Mouse (Mus musculus) erythroblast, embryonic 14.5 days (primary cell): ENCODE data around the gene Rnf144b. TPM values are rescaled to one million over a fixed set of nuclear protein-coding genes. Genes with fewer than 3 reads are reported as not detected.

Experiments
- H3K27me3 ChIP-seq: 2 replicates; pipeline ENCODE4 v1.6.1; 2012; ENCODE audit warnings: inconsistent platforms; ENCODE audit not compliant: control insufficient read depth
- H3K36me3 ChIP-seq: 2 replicates; pipeline ENCODE4 v1.6.1; 2012; ENCODE audit warnings: mild to moderate bottlenecking, inconsistent platforms; ENCODE audit not compliant: control insufficient read depth
- H3K4me1 ChIP-seq: 2 replicates; pipeline ENCODE4 v1.6.1; 2012; ENCODE audit warnings: inconsistent platforms; ENCODE audit not compliant: control insufficient read depth
- H3K4me3 ChIP-seq: replicated peaks from 2 replicates; pipeline ENCODE3; 2012; ENCODE audit warnings: moderate library complexity, mild to moderate bottlenecking, inconsistent platforms
- H3K9me3 ChIP-seq: 2 replicates; pipeline ENCODE4 v1.6.1; 2012; ENCODE audit warnings: low read length, inconsistent platforms, mixed read lengths; ENCODE audit not compliant: control insufficient read depth
- GATA1 ChIP-seq: IDR thresholded peaks from 2 replicates; pipeline ENCODE4 v1.6.1; 2012; ENCODE audit warnings: low read length, inconsistent platforms, mixed read lengths
- TAL1 ChIP-seq: IDR thresholded peaks from 3 replicates; pipeline ENCODE4 v1.6.1; 2012; ENCODE audit warnings: low read length, inconsistent platforms, mixed read lengths
- polyA plus RNA-seq: library from polyadenylated mRNA; stranded (reverse); fragments of >175 nt; gene quantifications from 2 replicates; pipeline ENCODE4 v1.2.3, GENCODE M21; 2012

Gene Rnf144b
- polyA plus RNA-seq, 1 experiment, result not detected

DNA sequence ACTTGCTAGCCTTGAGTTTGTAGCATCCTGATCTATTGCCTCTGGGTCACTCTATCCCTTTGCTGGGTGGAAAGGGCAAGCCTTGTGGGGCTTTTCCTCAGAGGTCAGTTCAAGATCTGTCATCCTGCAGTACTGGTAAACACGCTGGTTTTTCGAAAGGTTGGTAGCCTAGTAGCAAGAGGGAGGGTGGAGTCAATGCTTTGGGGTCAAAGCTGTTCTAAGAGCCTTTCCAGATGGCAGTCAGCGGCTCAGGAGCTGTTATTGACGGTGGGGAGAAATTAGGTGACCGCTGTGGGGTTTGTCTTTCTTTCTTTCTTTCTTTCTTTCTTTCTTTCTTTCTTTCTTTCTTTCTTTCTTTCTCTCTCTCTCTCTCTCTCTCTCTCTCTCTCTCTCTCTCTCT is 34.4 kb downstream of the Rnf144b start:
- H3K27me3 ChIP-seq, result no peaks in the 10 kb centered on the region; the same call in 1 of the 2 replicates
- no peaks in the 10 kb centered on the region for H3K9me3 ChIP-seq
- TF ChIP-seq TAL1 (no peak), GATA1 (no peak)

DNA sequence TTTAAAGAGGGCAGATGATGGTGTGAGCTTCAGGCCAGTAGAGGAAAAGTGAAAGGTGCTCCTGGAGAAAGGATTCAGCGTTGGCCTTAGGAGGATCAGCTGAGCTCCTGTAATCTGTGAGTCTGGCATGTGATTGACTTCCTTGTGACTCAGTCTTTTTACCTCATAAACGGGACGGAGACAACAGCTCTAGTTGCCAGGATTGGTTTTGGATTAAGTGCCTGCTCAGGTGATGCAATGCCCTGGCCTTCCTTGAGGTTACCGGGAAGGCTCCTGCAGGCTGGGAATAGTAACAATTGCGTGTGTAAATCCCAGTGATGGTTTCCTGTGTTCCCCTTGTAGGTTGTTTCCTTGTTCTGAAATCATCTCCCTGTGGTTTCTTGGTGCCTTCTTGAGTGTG is 39.5 kb downstream of the Rnf144b start:
- no peak for TF ChIP-seq TAL1
- no peaks in the 10 kb centered on the region for H3K27me3 ChIP-seq
- H3K4me1 ChIP-seq, result peaks cover 1% of the 10 kb centered on the region
- no peak overlapping the region for H3K4me3 ChIP-seq
- H3K9me3 ChIP-seq, result peaks cover 6% of the 10 kb centered on the region
- no peaks in the 10 kb centered on the region for H3K36me3 ChIP-seq

More for the DNA sequence above, 34.4 kb downstream of the Rnf144b start:
- Histone ChIP-seq H3K36me3 (peaks cover 5% of the 10 kb centered on the region), H3K4me3 (no peak overlapping the region), H3K4me1 (peaks cover 10% of the 10 kb centered on the region)

DNA sequence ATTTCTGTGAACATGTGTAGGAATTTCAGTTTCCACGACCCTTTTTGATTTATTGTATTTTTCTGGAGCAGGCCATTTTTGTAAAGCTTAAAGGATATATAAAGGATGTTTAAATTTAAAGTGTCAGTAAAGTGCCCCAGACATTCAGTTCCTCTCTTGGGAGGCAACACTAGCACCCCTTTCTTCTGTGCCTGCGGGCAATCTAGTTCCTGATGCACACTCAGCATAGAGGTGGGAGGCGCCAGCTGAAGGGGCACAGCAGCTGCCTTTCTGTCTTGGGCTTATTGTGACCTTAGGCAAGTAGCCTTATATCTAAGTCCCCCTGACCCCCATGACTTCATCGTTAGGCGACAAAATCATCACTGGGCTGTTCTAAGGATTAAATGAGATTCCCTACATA is 42.3 kb downstream of the Rnf144b start:
- Histone ChIP-seq H3K4me3 (no peak overlapping the region), H3K36me3 (no peaks in the 10 kb centered on the region), H3K4me1 (peaks cover 1% of the 10 kb centered on the region), H3K27me3 (no peaks in the 10 kb centered on the region), H3K9me3 (peaks cover 6% of the 10 kb centered on the region)
- TF ChIP-seq TAL1 (no peak), GATA1 (no peak)

DNA sequence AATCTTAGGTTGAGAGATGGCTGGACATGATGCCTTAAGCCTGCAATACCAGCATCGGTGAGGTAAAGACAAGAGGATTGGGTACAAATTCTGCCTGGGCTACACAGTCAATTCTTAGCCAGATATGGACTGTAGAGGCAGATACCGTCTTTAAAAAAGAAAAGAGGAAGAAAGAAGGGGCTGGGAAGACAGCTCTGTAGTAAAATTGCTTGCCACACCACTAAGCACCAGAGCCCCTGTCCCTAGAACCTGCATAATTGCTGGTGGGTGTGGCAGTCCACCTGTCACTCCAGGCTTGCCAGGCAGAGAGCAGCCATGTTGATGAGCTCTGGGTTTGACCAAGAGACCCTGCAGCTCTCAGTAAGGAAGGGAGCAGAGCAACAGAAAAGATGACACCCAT is 42.8 kb downstream of the Rnf144b start:
- TF ChIP-seq GATA1 (no peak), TAL1 (no peak)
- H3K27me3 ChIP-seq, result no peaks in the 10 kb centered on the region
- no peaks in the 10 kb centered on the region for H3K36me3 ChIP-seq
- no peak overlapping the region for H3K4me3 ChIP-seq
- H3K9me3 ChIP-seq, result peaks cover 6% of the 10 kb centered on the region
- H3K4me1 ChIP-seq, result no peaks in the 10 kb centered on the region

DNA sequence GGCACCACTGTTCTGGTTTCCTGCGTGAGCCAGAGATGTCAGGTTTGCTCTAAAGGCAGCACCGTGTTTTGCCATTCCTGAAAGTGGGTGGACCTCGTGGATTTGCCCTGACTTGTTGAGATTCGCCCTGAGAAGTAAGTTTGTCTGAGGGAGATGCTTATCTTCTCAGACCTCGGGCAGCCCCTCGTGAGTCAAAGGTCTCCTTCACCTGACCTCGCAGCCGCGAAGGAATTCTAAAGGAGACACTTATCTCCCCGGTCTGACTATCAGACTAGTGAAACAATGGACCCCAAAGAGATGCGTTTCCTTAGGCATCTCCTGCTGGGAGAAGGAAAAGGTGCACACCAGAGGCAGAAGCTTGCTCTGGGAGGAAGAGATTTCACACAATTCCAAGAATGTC is 46.0 kb downstream of the Rnf144b start:
- H3K4me1 ChIP-seq, result no peaks in the 10 kb centered on the region
- peaks cover 2% of the 10 kb centered on the region; the same call in 1 of the 2 replicates for H3K36me3 ChIP-seq
- no peak overlapping the region for H3K4me3 ChIP-seq
- TF ChIP-seq TAL1 (no peak), GATA1 (no peak)
- peaks cover 6% of the 10 kb centered on the region for H3K9me3 ChIP-seq
- H3K27me3 ChIP-seq, result no peaks in the 10 kb centered on the region

DNA sequence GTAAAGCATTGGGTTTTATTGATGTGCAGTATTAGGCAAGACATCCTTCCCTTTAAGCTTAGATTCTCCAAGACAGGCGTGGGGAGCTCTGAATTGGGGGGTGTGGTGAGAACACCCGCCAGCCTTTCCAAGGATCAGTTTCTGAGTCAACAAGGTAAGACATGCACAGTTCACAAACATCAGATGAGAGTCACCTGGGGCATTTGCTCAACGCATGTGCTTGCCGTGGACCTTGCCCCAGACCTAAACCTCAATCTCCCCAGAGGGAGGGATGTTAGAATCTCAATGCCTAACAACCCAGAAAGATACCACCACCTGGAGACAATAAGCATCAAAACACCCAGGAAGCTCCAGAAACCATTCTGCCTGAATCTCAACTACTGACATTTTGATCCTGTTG is 47.6 kb downstream of the Rnf144b start:
- H3K4me1 ChIP-seq, result no peaks in the 10 kb centered on the region
- H3K27me3 ChIP-seq, result no peaks in the 10 kb centered on the region
- TF ChIP-seq GATA1, result no peak
- no peak for TF ChIP-seq TAL1
- H3K36me3 ChIP-seq, result peaks cover 2% of the 10 kb centered on the region; the same call in 1 of the 2 replicates
- peaks cover 6% of the 10 kb centered on the region for H3K9me3 ChIP-seq
- H3K4me3 ChIP-seq, result no peak overlapping the region

DNA sequence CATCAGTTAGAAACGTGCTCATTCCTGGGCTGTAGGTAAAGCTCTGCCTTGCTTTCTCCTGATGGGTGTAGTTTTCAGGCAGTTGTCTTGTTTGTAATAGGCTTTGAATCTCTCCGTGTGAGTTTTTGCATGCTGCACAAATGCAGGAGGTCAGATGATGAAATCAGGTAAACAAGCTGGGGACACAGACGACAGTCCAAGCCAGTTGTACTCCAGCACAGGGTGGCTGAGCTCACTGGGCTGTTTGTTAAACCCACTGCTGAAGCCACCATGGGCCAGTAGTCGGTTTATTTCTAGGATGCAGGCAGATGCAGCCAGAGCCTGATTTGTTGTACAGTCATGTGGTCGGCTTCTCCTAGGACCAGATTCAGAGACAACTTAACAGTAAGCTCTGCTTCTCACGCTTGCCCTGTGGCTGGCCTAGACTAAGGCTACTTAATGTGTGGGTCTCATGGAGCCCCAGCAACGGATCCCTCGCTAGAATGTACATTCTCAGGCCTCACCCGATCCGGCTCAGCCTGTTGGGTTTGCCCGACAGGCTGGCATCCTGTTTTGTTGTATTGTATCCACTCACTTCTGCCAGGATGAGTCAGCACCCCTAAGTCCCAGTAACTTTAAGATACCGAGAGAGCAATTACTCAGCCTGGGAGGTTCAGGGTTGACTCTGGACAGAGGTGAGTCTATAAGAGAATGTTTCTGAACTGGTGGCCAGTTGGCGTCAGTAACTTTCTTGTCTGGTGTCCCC is 48.5 kb downstream of the Rnf144b start:
- TF ChIP-seq TAL1, result no peak
- no peak for TF ChIP-seq GATA1
- no peaks in the 10 kb centered on the region for H3K4me1 ChIP-seq
- peaks cover 6% of the 10 kb centered on the region for H3K9me3 ChIP-seq
- H3K36me3 ChIP-seq, result peaks cover 2% of the 10 kb centered on the region; the same call in 1 of the 2 replicates
- H3K4me3 ChIP-seq, result no peak overlapping the region
- no peaks in the 10 kb centered on the region for H3K27me3 ChIP-seq

DNA sequence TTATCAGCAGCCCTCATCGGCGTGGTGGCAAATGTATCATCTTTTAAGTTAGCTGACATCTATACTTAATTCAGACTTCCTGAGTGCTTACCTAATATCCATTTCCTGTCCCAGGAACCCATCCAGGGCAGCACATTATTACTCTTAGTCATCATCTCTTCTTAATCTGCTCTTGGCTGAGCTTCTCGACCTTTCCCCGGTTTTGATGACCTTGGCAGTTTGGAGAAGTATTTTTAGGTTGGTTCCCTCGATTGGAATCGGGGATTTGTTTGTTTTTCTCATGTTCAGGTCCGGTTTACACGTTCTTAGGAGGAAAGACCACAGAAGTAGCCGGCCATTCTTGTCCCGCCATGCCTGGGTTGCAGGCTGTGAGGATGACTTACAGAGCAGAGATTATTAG is 50.4 kb downstream of the Rnf144b start:
- Histone ChIP-seq H3K4me1 (no peaks in the 10 kb centered on the region), H3K4me3 (no peak overlapping the region), H3K27me3 (no peaks in the 10 kb centered on the region), H3K36me3 (peaks cover 2% of the 10 kb centered on the region; the same call in 1 of the 2 replicates), H3K9me3 (peaks cover 6% of the 10 kb centered on the region)
- TF ChIP-seq TAL1 (no peak), GATA1 (no peak)

DNA sequence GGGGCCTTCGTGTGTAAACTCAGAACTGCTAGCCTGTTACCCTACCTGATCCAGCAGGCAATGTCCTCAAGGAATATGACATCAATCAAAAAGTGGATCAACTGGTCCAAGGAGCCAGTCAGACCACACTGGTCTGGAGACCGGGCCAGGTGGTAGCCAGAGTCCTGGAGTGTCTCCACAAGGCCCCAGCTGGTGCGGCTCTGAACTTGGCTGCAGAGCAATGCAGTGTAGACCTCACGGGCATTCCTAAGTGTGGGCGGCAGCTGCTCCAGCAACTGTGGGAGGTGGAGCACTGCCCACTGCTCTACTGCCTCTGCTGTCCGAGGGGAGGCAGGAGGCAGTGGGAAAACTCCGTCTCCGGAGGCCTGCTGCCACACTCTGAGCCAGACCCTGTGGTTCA is 55.7 kb downstream of the Rnf144b start:
- no peaks in the 10 kb centered on the region for H3K36me3 ChIP-seq
- H3K27me3 ChIP-seq, result no peaks in the 10 kb centered on the region
- H3K9me3 ChIP-seq, result no peaks in the 10 kb centered on the region
- no peak overlapping the region for H3K4me3 ChIP-seq
- H3K4me1 ChIP-seq, result peaks cover 30% of the 10 kb centered on the region
- TF ChIP-seq TAL1, result no peak
- no peak for TF ChIP-seq GATA1

DNA sequence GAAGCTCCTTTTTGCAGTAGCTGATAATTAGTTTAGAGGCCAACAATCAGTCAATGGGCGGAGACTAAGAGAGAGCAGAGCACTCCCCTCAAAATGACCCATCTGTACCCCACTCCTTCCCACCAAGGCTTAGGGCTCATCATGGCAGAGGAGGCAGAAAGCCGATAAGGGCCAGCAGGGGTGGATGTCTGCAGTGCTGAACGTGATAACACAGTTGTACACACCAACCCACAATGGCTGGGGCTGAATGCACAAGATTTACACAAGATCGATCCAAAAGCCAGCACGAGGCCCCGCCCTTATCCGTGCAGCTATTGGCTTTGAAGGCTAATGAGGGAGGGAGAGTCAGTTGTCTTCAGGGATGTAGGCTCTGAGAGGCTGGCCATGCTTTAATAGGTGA is 58.3 kb downstream of the Rnf144b start:
- TF ChIP-seq GATA1 (no peak), TAL1 (0 out of 3 replicates have a peak, but pooled peaks have one; percentile 3)
- Histone ChIP-seq H3K36me3 (no peaks in the 10 kb centered on the region), H3K27me3 (no peaks in the 10 kb centered on the region)

More for the DNA sequence above, 58.3 kb downstream of the Rnf144b start:
- Histone ChIP-seq H3K4me3 (no peak overlapping the region), H3K4me1 (peaks cover 30% of the 10 kb centered on the region), H3K9me3 (no peaks in the 10 kb centered on the region)
